ENCODE assay signal across 25 mouse cellular contexts in the genomic region with DNA sequence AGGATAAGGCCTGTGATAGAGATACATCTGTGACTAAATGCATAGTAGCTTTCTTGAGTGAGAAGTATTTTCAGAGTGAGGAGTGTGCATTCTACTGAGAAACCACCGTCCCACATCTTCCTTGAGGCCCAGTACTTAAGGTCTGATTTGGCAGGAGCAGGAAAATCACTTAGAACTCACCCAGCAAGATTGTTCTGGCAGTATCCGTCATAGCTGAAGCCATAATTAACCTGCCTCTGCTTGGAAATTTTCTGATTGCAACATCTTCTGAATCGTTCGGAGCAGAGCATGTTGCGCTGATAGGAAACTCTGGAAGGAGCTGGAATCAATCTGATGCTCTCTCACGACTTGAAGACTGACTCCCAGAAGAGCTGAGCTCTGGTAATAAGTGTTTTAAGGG. TPM values are rescaled to one million over a fixed set of nuclear protein-coding genes. Genes with fewer than 3 reads are reported as not detected.
"Had no signal": no experiment of that assay in that cellular context is flagged by ENCODE, and none has a peak within 500 bp of the region (broad histone marks: within the 10 kb centered on the region; RNA-seq: fewer than 3 reads in every experiment).

Lipk (plus strand) TSS at position 289 of the 400 bp plus-strand sequence.

- H3K9me3 ChIP-seq: lung, embryonic 15.5 days; megakaryocyte, embryonic 14.5 days; midbrain, embryonic 12.5 days; neural tube, embryonic 13.5 days; neural tube, embryonic 15.5 days had no signal

- H3K27ac ChIP-seq: lung, embryonic 15.5 days; macrophage; midbrain, embryonic 12.5 days; neural tube, embryonic 13.5 days; neural tube, embryonic 15.5 days had no signal

- DNase-seq: liver, postnatal 0 days; lung, adult 2 months; lung, postnatal 14 days; lung, postnatal 36 days; midbrain, embryonic 14.5 days; retina, postnatal 1 day; right cerebral cortex, adult 18-20 months; right cerebral cortex, postnatal 25 days; right cerebral cortex, postnatal 4 days; spleen, adult 18-20 months; thymus, adult 2 months; thymus, postnatal 25 days; thymus, postnatal 4 days had no signal

- H3K4me3 ChIP-seq: lung, embryonic 15.5 days; megakaryocyte, embryonic 14.5 days; midbrain, embryonic 12.5 days; myocyte; neural tube, embryonic 13.5 days; neural tube, embryonic 15.5 days had no signal

- H3K9ac ChIP-seq: liver, postnatal 0 days; lung, embryonic 15.5 days; midbrain, embryonic 12.5 days; neural tube, embryonic 13.5 days; neural tube, embryonic 15.5 days had no signal

- H3K36me3 ChIP-seq: lung, embryonic 15.5 days; midbrain, embryonic 12.5 days; neural tube, embryonic 13.5 days; neural tube, embryonic 15.5 days had no signal

- ATAC-seq: liver, postnatal 0 days; lung, postnatal 0 days; midbrain, embryonic 16.5 days had no signal

- H3K4me2 ChIP-seq: lung, embryonic 15.5 days; midbrain, embryonic 12.5 days; neural tube, embryonic 13.5 days; neural tube, embryonic 15.5 days had no signal

- H3K27me3 ChIP-seq: lung, embryonic 15.5 days; megakaryocyte, embryonic 14.5 days; midbrain, embryonic 12.5 days; neural tube, embryonic 13.5 days; neural tube, embryonic 15.5 days had no signal

- H3K4me1 ChIP-seq: lung, embryonic 15.5 days; megakaryocyte, embryonic 14.5 days; midbrain, embryonic 12.5 days; neural tube, embryonic 13.5 days; neural tube, embryonic 15.5 days had no signal

RNA-seq across cellular contexts. Expression of gene Lipk, which starts in this region (rescaled TPM):
- polyA plus RNA-seq: liver, postnatal 0 days; lung, embryonic 15.5 days; lung, postnatal 0 days; macrophage; midbrain, embryonic 12.5 days; midbrain, embryonic 14.5 days; midbrain, embryonic 16.5 days; myocyte; neural tube, embryonic 11.5 days; neural tube, embryonic 13.5 days; neural tube, embryonic 15.5 days; small intestine, adult 2 months; stomach, embryonic 14.5 days had no signal
